Mouse (Mus musculus) R1 (cell line): ENCODE data around the gene Mpst.
A peak's percentile ranks its signal among the peaks of the same experiment; 100 is the strongest.

Experiments
- DNase-seq: peaks from one replicate; pipeline ENCODE4 v3.0.0-alpha.2; 2018; ENCODE audit warnings: low read depth, low spot score

The Mpst gene

GRCm38 (mm10) chr15:78403896-78404295 is 2.3 kb upstream of the Mpst start:
- no peak for DNase-seq

- DNase-seq = no peak
These were observed 1.1 kb upstream of the Mpst start for GRCm38 (mm10) chr15:78405098-78405497.

- DNase-seq = peak; percentile 99
These were observed 552 bp upstream of the Mpst start, which contains the start of gene Tst for GRCm38 (mm10) chr15:78405517-78406211. Tst (minus strand) TSS chr15:78405907.

GRCm38 (mm10) chr15:78409570-78410052 is 3.4 kb downstream of the Mpst start:
- no peak for DNase-seq

- DNase-seq = no peak
These were observed 7.0 kb downstream of the Mpst start for GRCm38 (mm10) chr15:78413083-78413718.

- DNase-seq = no peak
These were observed 7.5 kb downstream of the Mpst start for GRCm38 (mm10) chr15:78413719-78414117.

GRCm38 (mm10) chr15:78414157-78414556 is 7.9 kb downstream of the Mpst start:
- DNase-seq = no peak

GRCm38 (mm10) chr15:78416937-78417336 is 10.7 kb downstream of the Mpst start:
- no peak for DNase-seq

- DNase-seq = no peak
These were observed 14.2 kb downstream of the Mpst start for GRCm38 (mm10) chr15:78420395-78420794.

GRCm38 (mm10) chr15:78422046-78422956 is 16.1 kb downstream of the Mpst start:
- DNase-seq = peak; percentile 87

- DNase-seq = peak; percentile 87
These were observed 18.3 kb downstream of the Mpst start for GRCm38 (mm10) chr15:78424507-78424906.

- DNase-seq = peak; percentile 47
These were observed 19.0 kb downstream of the Mpst start for GRCm38 (mm10) chr15:78425230-78425629.

- peak; percentile 86 for DNase-seq
These were observed 22.3 kb downstream of the Mpst start, which contains the start of gene Kctd17 for GRCm38 (mm10) chr15:78428391-78429138. Kctd17 (plus strand) TSS chr15:78428564.

- DNase-seq = no peak
These were observed 22.9 kb downstream of the Mpst start for GRCm38 (mm10) chr15:78429139-78429459.

- DNase-seq = no peak
These were observed 23.8 kb downstream of the Mpst start for GRCm38 (mm10) chr15:78429871-78430622.

GRCm38 (mm10) chr15:78430874-78431273 is 24.7 kb downstream of the Mpst start:
- DNase-seq = no peak

- no peak for DNase-seq
These were observed 25.4 kb downstream of the Mpst start for GRCm38 (mm10) chr15:78431541-78432121.

- peak; percentile 42 for DNase-seq
These were observed 28.8 kb downstream of the Mpst start for GRCm38 (mm10) chr15:78434896-78435520.

- no peak for DNase-seq
These were observed 29.5 kb downstream of the Mpst start for GRCm38 (mm10) chr15:78435681-78436080.
